Mouse (Mus musculus) urinary bladder, postnatal 25 days (tissue): ENCODE results near the gene Tnfsf10.

ENCODE experiments used
- DNase-seq: peaks from one replicate; pipeline ENCODE4 v3.0.0; 2022; ENCODE audit warnings: low spot score

The Tnfsf10 gene

DNA sequence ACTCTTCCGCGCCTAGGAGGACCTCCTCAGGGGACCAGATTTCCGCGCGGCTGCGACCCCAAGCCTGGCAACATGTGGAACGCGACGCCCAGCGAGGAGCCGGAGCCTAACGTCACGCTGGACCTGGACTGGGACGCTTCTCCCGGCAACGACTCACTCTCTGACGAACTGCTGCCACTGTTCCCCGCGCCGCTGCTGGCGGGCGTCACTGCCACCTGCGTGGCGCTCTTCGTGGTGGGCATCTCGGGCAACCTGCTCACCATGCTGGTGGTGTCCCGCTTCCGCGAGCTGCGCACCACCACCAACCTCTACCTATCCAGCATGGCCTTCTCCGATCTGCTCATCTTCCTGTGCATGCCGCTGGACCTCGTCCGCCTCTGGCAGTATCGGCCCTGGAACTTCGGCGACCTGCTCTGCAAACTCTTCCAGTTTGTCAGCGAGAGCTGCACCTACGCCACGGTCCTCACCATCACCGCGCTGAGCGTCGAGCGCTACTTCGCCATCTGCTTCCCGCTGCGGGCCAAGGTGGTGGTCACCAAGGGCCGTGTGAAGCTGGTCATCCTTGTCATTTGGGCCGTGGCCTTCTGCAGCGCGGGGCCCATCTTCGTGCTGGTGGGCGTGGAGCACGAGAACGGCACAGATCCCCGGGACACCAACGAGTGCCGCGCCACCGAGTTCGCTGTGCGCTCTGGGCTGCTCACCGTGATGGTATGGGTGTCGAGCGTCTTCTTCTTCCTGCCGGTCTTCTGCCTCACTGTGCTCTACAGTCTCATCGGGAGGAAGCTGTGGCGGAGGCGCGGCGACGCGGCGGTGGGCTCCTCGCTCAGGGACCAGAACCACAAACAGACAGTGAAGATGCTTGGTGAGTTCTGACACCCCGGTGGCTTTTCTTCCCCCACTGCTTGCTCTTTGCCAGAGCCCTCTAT lies 55.2 kb downstream of the Tnfsf10 start:
- no peak for DNase-seq

GRCm38 (mm10) chr3:27374396-27374795 lies 57.6 kb downstream of the Tnfsf10 start:
- DNase-seq = no peak

- DNase-seq = no peak
Measured at GRCm38 (mm10) chr3:27377935-27378334, 61.1 kb downstream of the Tnfsf10 start.

- DNase-seq = no peak
Measured at GRCm38 (mm10) chr3:27384836-27385235, 68.0 kb downstream of the Tnfsf10 start.

DNA sequence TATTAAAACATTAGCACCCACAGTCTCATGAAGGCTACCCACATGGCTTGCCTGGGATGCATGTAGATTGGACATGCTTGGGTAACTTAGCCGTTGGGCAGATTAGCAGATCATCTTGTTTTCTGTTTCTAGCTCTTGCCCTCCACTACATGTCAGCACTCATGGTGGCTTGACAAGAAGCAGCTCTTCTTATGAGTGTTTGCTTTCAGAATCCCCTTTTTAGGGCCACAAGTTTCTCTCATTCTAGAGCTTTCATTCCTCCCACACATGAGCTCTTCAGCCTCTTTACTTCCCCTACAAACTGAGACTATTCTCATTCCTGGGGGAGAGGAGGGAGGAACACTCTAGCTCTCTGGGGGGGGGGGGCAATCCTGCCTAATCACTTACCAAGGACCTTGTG lies 73.1 kb downstream of the Tnfsf10 start:
- DNase-seq = no peak
